ENCODE assay signal across 7 mouse cellular contexts in the genomic region with DNA sequence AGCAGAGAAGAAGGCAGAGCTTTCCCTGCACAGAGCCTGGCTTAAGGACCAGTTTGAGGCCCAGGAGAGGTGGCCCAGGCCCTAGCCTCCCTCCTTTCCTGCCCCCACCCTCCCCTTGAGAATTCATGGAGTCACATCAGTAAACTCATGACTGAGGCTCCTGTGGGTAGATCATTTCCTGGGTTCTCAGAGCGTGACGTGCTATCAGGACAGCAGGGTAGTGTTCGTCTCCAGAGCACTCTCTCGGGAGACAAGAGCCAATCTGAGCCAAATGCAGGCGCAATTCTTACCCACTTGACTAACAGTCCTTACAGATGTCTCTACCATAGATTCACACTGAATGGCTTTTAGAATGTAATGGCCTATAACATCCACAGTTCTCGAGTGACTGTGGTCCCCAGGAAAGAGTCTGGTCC. TPM values are rescaled to one million over a fixed set of nuclear protein-coding genes. Genes with fewer than 3 reads are reported as not detected.
DNase-seq lines count a peak whose midpoint lies in the region; ATAC-seq lines count a peak whose summit lies in the region.

No protein-coding gene starts in this region.

- WGBS in lung, embryonic 15.5 days: 26% methylated on average over 6 of the region's 6 CpGs
- 60% methylated on average over 6 of the region's 6 CpGs for WGBS in embryonic facial prominence, embryonic 10.5 days
- WGBS in hindbrain, embryonic 14.5 days: 49% methylated on average over 6 of the region's 6 CpGs
- 26% methylated on average over 6 of the region's 6 CpGs for WGBS in neural tube, embryonic 15.5 days

- H3K9ac ChIP-seq in lung, embryonic 15.5 days: no peak overlapping the region
- no peak overlapping the region for H3K9ac ChIP-seq in hindbrain, embryonic 14.5 days
- H3K9ac ChIP-seq in neural tube, embryonic 15.5 days (replicated peaks): no peak overlapping the region

- peak overlapping the region; percentile 75 for H3K27ac ChIP-seq in lung, embryonic 15.5 days
- H3K27ac ChIP-seq in embryonic facial prominence, embryonic 10.5 days (replicated peaks): peak overlapping the region; percentile 21; the same call in 1 of the 2 replicates
- peak overlapping the region; percentile 55; the same call in 1 of the 2 replicates for H3K27ac ChIP-seq in hindbrain, embryonic 14.5 days
- H3K27ac ChIP-seq in neural tube, embryonic 15.5 days (replicated peaks): peak overlapping the region; percentile 71

- H3K27me3 ChIP-seq in lung, embryonic 15.5 days: no peaks in the 10 kb centered on the region
- peaks cover 26% of the 10 kb centered on the region; the same call in 1 of the 2 replicates for H3K27me3 ChIP-seq in embryonic facial prominence, embryonic 10.5 days (replicated peaks; ENCODE audit: low read depth, poor library complexity, severe bottlenecking)
- no peaks in the 10 kb centered on the region for H3K27me3 ChIP-seq in hindbrain, embryonic 14.5 days (ENCODE audit: control insufficient read depth, insufficient read depth, low read length)
- H3K27me3 ChIP-seq in neural tube, embryonic 15.5 days (replicated peaks): no peaks in the 10 kb centered on the region

- H3K4me1 ChIP-seq in lung, embryonic 15.5 days: peaks cover 37% of the 10 kb centered on the region
- H3K4me1 ChIP-seq in embryonic facial prominence, embryonic 10.5 days: peaks cover 26% of the 10 kb centered on the region
- peaks cover 22% of the 10 kb centered on the region for H3K4me1 ChIP-seq in hindbrain, embryonic 14.5 days (replicated peaks; ENCODE audit: control insufficient read depth, insufficient read depth, low read length)
- H3K4me1 ChIP-seq in neural tube, embryonic 15.5 days: peaks cover 23% of the 10 kb centered on the region

- no peaks in the 10 kb centered on the region for H3K36me3 ChIP-seq in lung, embryonic 15.5 days
- H3K36me3 ChIP-seq in embryonic facial prominence, embryonic 10.5 days (replicated peaks): no peaks in the 10 kb centered on the region
- no peaks in the 10 kb centered on the region for H3K36me3 ChIP-seq in hindbrain, embryonic 14.5 days (replicated peaks; ENCODE audit: control insufficient read depth, insufficient read depth)
- no peaks in the 10 kb centered on the region for H3K36me3 ChIP-seq in neural tube, embryonic 15.5 days

- no peak for DNase-seq in lung, adult 18-20 months
- DNase-seq in embryonic facial prominence, embryonic 10.5 days (ENCODE audit: low spot score): no peak
- no peak for DNase-seq in hindbrain, embryonic 14.5 days (ENCODE audit: low spot score)
- no peak for DNase-seq in adrenal gland, postnatal 10 days
- DNase-seq in T-cell, adult 2 months (ENCODE audit: low spot score): no peak

- peak; percentile 15; the same call in 1 of the 2 replicates for ATAC-seq in lung, embryonic 15.5 days (ENCODE audit: borderline replicate concordance, extremely low read depth, low FRiP score, low TSS enrichment)
- peak; percentile 46; the same call in 1 of the 2 replicates for ATAC-seq in hindbrain, embryonic 14.5 days (ENCODE audit: low FRiP score)
- peak; percentile 71 for ATAC-seq in neural tube, embryonic 15.5 days (ENCODE audit: low FRiP score)

- H3K9me3 ChIP-seq in lung, embryonic 15.5 days: no peaks in the 10 kb centered on the region
- no peaks in the 10 kb centered on the region for H3K9me3 ChIP-seq in embryonic facial prominence, embryonic 10.5 days
- H3K9me3 ChIP-seq in hindbrain, embryonic 14.5 days (ENCODE audit: control insufficient read depth, low read length): no peaks in the 10 kb centered on the region
- H3K9me3 ChIP-seq in neural tube, embryonic 15.5 days (replicated peaks): no peaks in the 10 kb centered on the region

- no peak overlapping the region for H3K4me2 ChIP-seq in lung, embryonic 15.5 days
- H3K4me2 ChIP-seq in hindbrain, embryonic 14.5 days (replicated peaks): no peak overlapping the region
- H3K4me2 ChIP-seq in neural tube, embryonic 15.5 days: no peak overlapping the region

- no peak overlapping the region for H3K4me3 ChIP-seq in lung, embryonic 15.5 days
- H3K4me3 ChIP-seq in embryonic facial prominence, embryonic 10.5 days: no peak overlapping the region
- H3K4me3 ChIP-seq in hindbrain, embryonic 14.5 days (replicated peaks; ENCODE audit: low read length): no peak overlapping the region
- no peak overlapping the region for H3K4me3 ChIP-seq in neural tube, embryonic 15.5 days (replicated peaks)

RNA-seq across cellular contexts. Expression of a gene that starts 18.1 kb away (rescaled TPM):
- polyA plus RNA-seq in lung, embryonic 15.5 days (2015; fragmentation: Nextera tagmentation; extraction: Ambion mirVana): 20.5 and 27.4 TPM in 2 replicates
- polyA plus RNA-seq in embryonic facial prominence, embryonic 10.5 days (2016; fragmentation: Nextera tagmentation; extraction: Ambion mirVana): 2.1 and 3.0 TPM in 2 replicates
- polyA plus RNA-seq in hindbrain, embryonic 14.5 days (2014; fragmentation: Nextera tagmentation; extraction: Ambion mirVana): 9.1 and 10.0 TPM in 2 replicates
- polyA plus RNA-seq in neural tube, embryonic 15.5 days (2015; fragmentation: Nextera tagmentation; extraction: Ambion mirVana): 7.2 and 7.7 TPM in 2 replicates
- total RNA-seq in adrenal gland, postnatal 10 days (2021): 10 to 100 TPM in 1 of 2 experiments, 1 to 10 TPM in 1; 8.1 to 15.9 TPM

RNA-seq across cellular contexts. Expression of a gene that starts 25.3 kb away (rescaled TPM):
- polyA plus RNA-seq in lung, embryonic 15.5 days (2015; fragmentation: Nextera tagmentation; extraction: Ambion mirVana): 0.49 and 0.76 TPM in 2 replicates
- 0.17 TPM in 1 of 2 replicates, not detected in the other for polyA plus RNA-seq in embryonic facial prominence, embryonic 10.5 days (2016; fragmentation: Nextera tagmentation; extraction: Ambion mirVana)
- polyA plus RNA-seq in hindbrain, embryonic 14.5 days (2014; fragmentation: Nextera tagmentation; extraction: Ambion mirVana): 0.32 TPM in 1 of 2 replicates, not detected in the other
- polyA plus RNA-seq in neural tube, embryonic 15.5 days (2015; fragmentation: Nextera tagmentation; extraction: Ambion mirVana): 2.5 and 3.4 TPM in 2 replicates
- total RNA-seq in adrenal gland, postnatal 10 days (2021): 1 to 10 TPM in 1 of 2 experiments, under 1 TPM in 1; 0.45 to 2.7 TPM

RNA-seq across cellular contexts. Expression of a gene that starts 45.0 kb away (rescaled TPM):
- 0.69 and 0.70 TPM in 2 replicates for polyA plus RNA-seq in lung, embryonic 15.5 days (2015; fragmentation: Nextera tagmentation; extraction: Ambion mirVana)
- 0.06 and 0.10 TPM in 2 replicates for polyA plus RNA-seq in embryonic facial prominence, embryonic 10.5 days (2016; fragmentation: Nextera tagmentation; extraction: Ambion mirVana)
- 7.9 and 9.4 TPM in 2 replicates for polyA plus RNA-seq in hindbrain, embryonic 14.5 days (2014; fragmentation: Nextera tagmentation; extraction: Ambion mirVana)
- 10.1 and 10.3 TPM in 2 replicates for polyA plus RNA-seq in neural tube, embryonic 15.5 days (2015; fragmentation: Nextera tagmentation; extraction: Ambion mirVana)
- total RNA-seq in adrenal gland, postnatal 10 days (2021): 1 to 10 TPM; 2.0 TPM

Comparison
In these comparisons a context has a peak if more than half of its experiments do, and no peak if none do; other contexts are left out.
1. ATAC-seq: peak in every context shown above with its lines; median percentile 71 in neural tube, embryonic 15.5 days; 46 in hindbrain, embryonic 14.5 days; 15 in lung, embryonic 15.5 days.
2. H3K27ac ChIP-seq: peak in every context shown above with its lines; median percentile 75 in lung, embryonic 15.5 days; 71 in neural tube, embryonic 15.5 days; 55 in hindbrain, embryonic 14.5 days; 21 in embryonic facial prominence, embryonic 10.5 days.